Mouse (Mus musculus) limb, embryonic 14.5 days (tissue): ENCODE data around the gene Mre11a. TPM values are rescaled to one million over a fixed set of nuclear protein-coding genes. Genes with fewer than 3 reads are reported as not detected.

Experiments used
- ATAC-seq: fragments of 200-750 bp; cut with Nextera tagmentation; 2 replicates; pipeline ENCODE4 v1.8.0; 2017; ENCODE audit warnings: low read depth, moderate number of reproducible peaks, moderate TSS enrichment; ENCODE audit not compliant: low FRiP score
- DNase-seq: peaks from one replicate; pipeline ENCODE4 v3.0.0-alpha.2; 2015; ENCODE audit warnings: low spot score
- H3K27ac ChIP-seq: fragments of 300-500 bp; sonication (generic); replicated peaks from 2 replicates; pipeline ENCODE4 v1.5.1; 2014; ENCODE audit warnings: low read depth, mild to moderate bottlenecking, low read length, moderate library complexity, mixed read lengths
- H3K27me3 ChIP-seq: fragments of 300-500 bp; sonication (generic); 2 replicates; pipeline ENCODE4 v1.6.1; 2014; ENCODE audit warnings: low read length, mixed read lengths; ENCODE audit not compliant: control insufficient read depth, insufficient read depth
- H3K36me3 ChIP-seq: fragments of 300-500 bp; sonication (generic); 2 replicates; pipeline ENCODE4 v1.6.1; 2014; ENCODE audit warnings: mild to moderate bottlenecking, low read length, moderate library complexity, mixed read lengths; ENCODE audit not compliant: control insufficient read depth, insufficient read depth
- H3K4me1 ChIP-seq: fragments of 300-500 bp; sonication (generic); 2 replicates; pipeline ENCODE4 v1.6.1; 2014; ENCODE audit warnings: antibody characterized with exemption, low read length, mixed read lengths; ENCODE audit not compliant: control insufficient read depth, insufficient read depth
- H3K4me2 ChIP-seq: fragments of 300-500 bp; sonication (generic); replicated peaks from 2 replicates; pipeline ENCODE4 v1.6.1; 2014; ENCODE audit warnings: low read depth, mild to moderate bottlenecking, low read length, moderate library complexity; ENCODE audit not compliant: severe bottlenecking
- H3K4me3 ChIP-seq: fragments of 300-500 bp; sonication (generic); replicated peaks from 2 replicates; pipeline ENCODE4 v1.5.1; 2014; ENCODE audit warnings: low read length
- H3K9ac ChIP-seq: fragments of 300-500 bp; sonication (generic); 2 replicates; pipeline ENCODE4 v1.6.1; 2014; ENCODE audit warnings: mild to moderate bottlenecking, low read depth, low read length, moderate library complexity; ENCODE audit not compliant: severe bottlenecking
- H3K9me3 ChIP-seq: fragments of 300-500 bp; sonication (generic); 2 replicates; pipeline ENCODE4 v1.6.1; 2016; ENCODE audit warnings: low read length; ENCODE audit not compliant: control insufficient read depth
- POLR2A ChIP-seq: fragments of 200-500 bp; IDR thresholded peaks from 2 replicates; pipeline ENCODE4 v1.8.0; 2012; ENCODE audit warnings: inconsistent platforms, mild to moderate bottlenecking, moderate library complexity, borderline replicate concordance; ENCODE audit not compliant: insufficient read depth, insufficient read length; ENCODE audit errors: extremely low read depth
- WGBS: fragments of 180-500 bp; shearing (Covaris S2); extraction: QIAGEN DNeasy Blood & Tissue Kit; methylation state at CpG from one replicate; pipeline ENCODE4 v1.1.7; 2014; 5-methylcytosine and 5-hydroxymethylcytosine counted together
- polyA plus RNA-seq, 2 experiments: library from polyadenylated mRNA; depleted of rRNA in 1 of 2; stranded (reverse) in 1 of 2; unstranded in 1 of 2; fragments of >200 nt; fragmentation: Nextera tagmentation in 1 of 2; extraction: Ambion mirVana in 1 of 2; gene quantifications; 2 replicates each; pipeline versions ENCODE4 v1.2.1 to v1.2.3; 2012 to 2014

Mre11a gene
- polyA plus RNA-seq, 2 experiments: 16.6 to 25.3 TPM

DNA sequence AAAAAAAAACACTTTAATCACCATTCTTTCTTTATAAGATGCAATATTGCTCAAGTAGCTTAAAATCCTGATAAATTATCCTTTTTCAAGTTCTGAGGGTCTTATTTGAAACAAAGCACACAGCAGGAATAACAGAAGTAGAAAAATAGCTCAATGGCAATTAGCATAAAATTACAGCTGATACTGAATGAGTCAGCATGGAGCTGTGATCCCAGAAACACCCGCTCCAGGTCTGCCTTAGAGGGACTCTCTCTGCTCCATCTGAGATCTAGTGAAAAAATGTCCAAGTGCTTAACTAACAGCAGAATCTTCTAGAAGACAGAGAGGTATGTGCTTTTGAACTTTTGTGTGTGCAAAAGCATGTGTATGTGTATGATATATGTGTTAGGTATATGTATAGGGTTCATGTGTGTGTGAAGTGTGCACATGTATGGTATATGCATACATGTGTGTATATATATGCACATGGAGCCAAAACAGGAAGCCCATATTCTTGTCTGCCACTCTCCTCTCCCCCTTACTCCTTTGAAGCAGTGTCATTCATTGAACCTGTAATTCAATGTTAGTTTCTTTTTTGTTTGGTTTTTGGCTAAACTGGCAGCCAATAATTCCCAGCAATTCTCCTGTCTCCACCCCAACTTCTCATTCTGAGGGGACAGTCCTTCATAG, 63.9 kb downstream of the Mre11a start:
- 0 out of 2 replicates have a peak, but pooled peaks cover 6% of the 10 kb centered on the region for H3K27me3 ChIP-seq
- TF ChIP-seq POLR2A: no peak
- H3K4me1 ChIP-seq: no peaks in the 10 kb centered on the region
- no peak for DNase-seq
- WGBS: 76% methylated on average over 1 of the region's 1 CpGs
- no peak overlapping the region for H3K4me2 ChIP-seq
- H3K9ac ChIP-seq: no peak overlapping the region
- H3K36me3 ChIP-seq: no peaks in the 10 kb centered on the region
- no peaks in the 10 kb centered on the region for H3K9me3 ChIP-seq
- no peak overlapping the region for H3K27ac ChIP-seq
- ATAC-seq: no peak
- no peak overlapping the region for H3K4me3 ChIP-seq

DNA sequence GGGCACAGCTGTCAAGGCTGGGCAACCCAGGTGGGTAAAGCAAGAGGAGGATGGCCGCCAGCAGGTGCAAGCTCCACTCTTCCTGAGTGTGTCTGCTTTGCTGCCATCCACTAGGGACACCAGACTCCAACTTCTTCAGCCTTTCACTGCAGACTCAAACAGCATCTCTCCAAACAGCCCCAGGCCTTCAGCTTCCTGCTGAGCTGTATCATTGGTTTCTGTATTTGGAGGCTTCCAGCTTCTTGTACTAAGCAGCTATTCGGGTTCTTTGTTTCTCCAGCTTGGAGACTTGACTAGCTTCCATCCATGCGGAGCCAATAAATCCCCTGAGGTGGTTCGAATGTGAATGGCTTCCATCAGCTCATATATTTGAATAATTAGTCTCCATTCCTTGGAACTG, 70.1 kb downstream of the Mre11a start:
- H3K9me3 ChIP-seq: no peaks in the 10 kb centered on the region
- WGBS: 67% methylated on average over 4 of the region's 4 CpGs
- DNase-seq: no peak
- H3K36me3 ChIP-seq: no peaks in the 10 kb centered on the region
- no peak for ATAC-seq
- TF ChIP-seq POLR2A: no peak
- H3K4me3 ChIP-seq: no peak overlapping the region
- peaks cover 14% of the 10 kb centered on the region for H3K27me3 ChIP-seq
- no peak overlapping the region for H3K4me2 ChIP-seq
- no peak overlapping the region for H3K27ac ChIP-seq
- H3K9ac ChIP-seq: no peak overlapping the region
- H3K4me1 ChIP-seq: no peaks in the 10 kb centered on the region

DNA sequence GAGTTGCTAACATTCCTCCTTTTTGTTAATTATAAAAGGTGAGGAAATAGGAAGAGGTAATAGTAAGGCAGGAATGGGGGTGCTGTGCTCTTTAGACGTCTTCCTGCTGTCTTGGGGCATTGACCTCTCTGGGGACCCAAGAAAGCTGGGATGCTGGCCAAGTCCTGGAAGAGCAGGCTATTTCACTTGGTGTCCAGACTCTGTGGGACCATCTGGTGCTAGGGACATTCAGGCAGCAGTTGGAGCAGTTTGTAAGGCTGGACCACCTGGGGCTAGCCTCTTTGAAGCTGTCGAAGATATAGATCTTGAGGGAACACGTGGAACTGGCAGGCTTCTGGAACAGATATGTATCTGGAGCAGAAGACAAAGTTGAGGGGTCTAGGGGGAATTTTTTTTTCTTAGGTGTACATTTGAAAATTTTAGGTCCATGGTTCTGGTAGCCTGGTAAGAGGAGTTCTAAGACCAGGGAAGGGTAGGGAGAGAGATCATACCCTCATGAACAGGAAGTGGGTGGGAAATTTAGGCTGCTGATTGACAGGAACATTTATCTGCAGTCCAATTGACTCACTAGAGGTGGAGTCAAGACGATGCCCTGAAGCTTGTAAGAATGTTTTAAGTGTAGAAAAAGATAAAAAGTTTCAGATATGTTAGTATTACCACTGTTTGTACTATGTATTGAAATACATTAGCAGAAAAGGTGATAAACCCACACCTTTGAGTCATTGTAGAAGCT, 72.6 kb downstream of the Mre11a start:
- ATAC-seq (no peak), DNase-seq (no peak)
- Histone ChIP-seq H3K27me3 (peaks cover 38% of the 10 kb centered on the region), H3K9me3 (no peaks in the 10 kb centered on the region), H3K4me1 (0 out of 2 replicates have a peak, but pooled peaks cover 2% of the 10 kb centered on the region), H3K4me3 (no peak overlapping the region), H3K4me2 (no peak overlapping the region), H3K36me3 (no peaks in the 10 kb centered on the region), H3K27ac (no peak overlapping the region), H3K9ac (no peak overlapping the region)
- 42% methylated on average over 4 of the region's 4 CpGs for WGBS
- no peak for TF ChIP-seq POLR2A

DNA sequence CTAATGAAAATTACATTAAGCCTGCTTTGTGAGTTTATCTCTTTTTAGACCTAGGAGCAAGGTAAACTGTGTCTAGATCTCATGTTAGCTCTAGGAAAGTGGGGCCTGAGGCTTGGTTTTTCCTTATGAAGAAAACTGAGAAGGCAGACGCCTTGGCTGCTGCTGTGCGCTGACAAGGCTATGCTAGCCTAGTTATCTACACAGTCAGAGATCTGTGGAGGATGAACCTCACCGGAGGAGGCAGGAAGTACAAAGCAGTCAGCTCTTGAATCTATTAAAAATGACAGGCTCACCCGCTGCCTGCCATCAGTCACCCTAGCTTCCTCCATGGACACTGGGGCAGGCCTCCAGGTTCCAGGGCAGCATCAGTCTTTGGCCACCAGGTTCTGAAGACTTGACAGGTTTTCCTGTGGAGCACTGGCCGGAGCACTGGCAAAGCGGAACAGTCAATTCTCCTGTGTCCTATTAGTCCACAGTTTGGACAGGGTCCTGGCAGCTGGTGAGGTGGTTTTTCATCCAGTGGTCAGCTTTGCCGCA, 73.8 kb downstream of the Mre11a start:
- H3K9me3 ChIP-seq: no peaks in the 10 kb centered on the region
- no peak for DNase-seq
- no peak overlapping the region for H3K27ac ChIP-seq
- 0 out of 2 replicates have a peak, but pooled peaks cover 2% of the 10 kb centered on the region for H3K4me1 ChIP-seq
- H3K9ac ChIP-seq: no peak overlapping the region
- peaks cover 38% of the 10 kb centered on the region for H3K27me3 ChIP-seq
- TF ChIP-seq POLR2A: no peak
- ATAC-seq: no peak
- WGBS: 71% methylated on average over 7 of the region's 7 CpGs
- no peaks in the 10 kb centered on the region for H3K36me3 ChIP-seq
- H3K4me2 ChIP-seq: no peak overlapping the region
- no peak overlapping the region for H3K4me3 ChIP-seq

DNA sequence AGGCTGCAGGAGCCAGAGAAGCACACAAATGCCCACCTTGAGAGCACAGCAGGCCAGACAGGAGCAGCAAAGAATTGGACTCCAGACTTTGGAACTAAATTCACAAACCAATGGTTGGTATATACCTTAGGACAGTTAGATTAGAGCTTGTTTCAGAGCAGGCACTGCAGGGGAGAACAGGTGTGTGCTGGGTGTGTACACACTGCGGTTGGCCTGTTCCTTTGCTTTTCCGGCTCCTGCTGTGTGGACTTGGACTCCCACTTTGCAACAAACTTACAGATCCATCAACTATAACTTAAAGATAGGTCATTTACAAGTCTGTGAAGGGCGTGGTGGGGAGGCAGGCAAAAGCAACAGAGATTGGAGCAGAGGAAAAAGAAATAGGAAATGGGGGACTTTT, 74.3 kb downstream of the Mre11a start:
- Histone ChIP-seq H3K4me2 (no peak overlapping the region), H3K27ac (no peak overlapping the region), H3K27me3 (peaks cover 38% of the 10 kb centered on the region), H3K4me1 (0 out of 2 replicates have a peak, but pooled peaks cover 2% of the 10 kb centered on the region), H3K36me3 (no peaks in the 10 kb centered on the region), H3K9me3 (no peaks in the 10 kb centered on the region), H3K4me3 (no peak overlapping the region), H3K9ac (no peak overlapping the region)
- TF ChIP-seq POLR2A: no peak
- no peak for ATAC-seq
- no peak for DNase-seq
- 82% methylated on average over 3 of the region's 3 CpGs for WGBS
